Mouse (Mus musculus) right cerebral cortex, postnatal 25 days (tissue): ENCODE measurements at regions not wholly inside any gene's neighbourhood (a gene's known extent, or its start where the extent isn't known, plus 50 kb on each side); places are given as distances from the start of the nearest gene placed in this dataset.
A peak's percentile ranks its signal among the peaks of the same experiment; 100 is the strongest.

Experiments used
- DNase-seq: peaks from one replicate; pipeline ENCODE4 v3.0.0; 2022

- DNase-seq, result no peak
Observed at GRCm38 (mm10) chr10:17382990-17383389, 340.0 kb upstream of the Cited2 start.

GRCm38 (mm10) chr10:17385181-17385580, 337.8 kb upstream of the Cited2 start:
- no peak for DNase-seq

- no peak for DNase-seq
Observed at GRCm38 (mm10) chr10:17387296-17387695, 335.7 kb upstream of the Cited2 start.

DNA sequence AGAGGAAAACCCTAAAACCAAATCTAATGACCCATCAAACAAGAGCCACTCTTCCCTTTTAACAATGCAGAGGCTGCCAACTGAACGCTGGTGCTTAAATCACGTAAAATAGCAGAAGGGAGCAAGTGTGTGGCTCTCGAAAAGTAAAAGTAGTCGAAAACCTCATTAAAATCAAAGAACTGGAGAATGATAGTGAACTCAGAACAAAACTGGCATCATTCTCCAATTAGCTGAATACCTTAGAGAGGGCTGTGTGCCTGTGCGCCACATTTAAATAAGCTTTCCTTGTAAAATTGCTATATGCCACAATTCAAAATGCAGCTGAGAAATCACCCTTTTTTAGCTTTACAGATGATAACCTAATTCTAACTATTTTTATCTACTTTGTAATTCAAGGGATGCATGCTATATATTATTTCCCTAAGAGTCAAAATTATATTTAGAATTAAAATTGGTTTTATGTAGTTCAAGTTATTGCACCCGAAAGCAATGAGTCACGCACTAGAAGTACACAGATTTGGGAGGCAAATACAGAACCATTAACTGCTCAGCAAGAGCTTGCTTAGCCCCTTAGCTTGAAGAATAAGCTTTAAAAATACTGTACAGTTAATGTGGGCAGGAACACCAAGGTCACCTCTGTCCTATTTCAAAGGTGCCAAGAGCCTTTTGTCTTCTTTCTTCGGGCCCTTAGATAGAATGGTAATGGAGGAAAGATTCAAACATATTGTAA, 327.4 kb upstream of the Cited2 start:
- no peak for DNase-seq

DNA sequence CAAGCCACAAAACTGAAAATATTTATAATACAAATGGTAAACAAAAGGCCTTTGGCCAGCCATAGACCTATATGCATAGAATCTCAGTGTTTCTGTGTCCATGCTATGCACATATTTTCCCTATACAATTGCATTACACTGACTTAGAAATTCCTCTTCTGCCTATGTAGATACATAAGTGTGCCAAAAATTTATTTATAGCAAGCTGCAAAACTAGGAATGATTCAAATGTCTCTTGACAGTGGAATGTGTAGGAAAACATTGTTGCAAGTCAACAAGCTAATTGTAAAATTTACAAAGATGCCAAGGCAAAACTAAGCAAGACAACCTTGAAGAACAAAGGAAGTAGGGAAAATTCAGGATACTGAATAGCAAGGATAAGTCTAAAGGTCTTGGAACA, 319.1 kb upstream of the Cited2 start:
- DNase-seq, result no peak

GRCm38 (mm10) chr10:17407854-17408606, 315.0 kb upstream of the Cited2 start:
- DNase-seq, result no peak

DNA sequence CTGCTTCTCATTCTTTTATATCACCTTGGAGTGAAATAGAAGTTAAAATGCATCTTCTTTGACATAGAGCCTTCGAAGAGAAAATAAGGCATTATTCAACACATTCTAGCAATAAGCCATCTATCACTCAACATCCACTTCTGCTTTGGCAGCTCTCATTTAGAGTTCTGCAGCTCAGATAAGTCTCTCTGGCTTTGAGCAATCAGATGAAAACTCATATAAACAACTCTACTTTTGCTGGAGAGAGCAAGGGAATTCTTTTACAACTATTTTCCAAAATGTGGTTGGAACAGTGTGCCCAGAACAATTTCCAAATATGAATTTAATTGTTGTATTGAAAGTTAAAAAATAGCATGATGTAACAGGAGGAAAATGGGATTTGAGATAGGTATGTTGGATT, 314.2 kb upstream of the Cited2 start:
- DNase-seq, result no peak

DNA sequence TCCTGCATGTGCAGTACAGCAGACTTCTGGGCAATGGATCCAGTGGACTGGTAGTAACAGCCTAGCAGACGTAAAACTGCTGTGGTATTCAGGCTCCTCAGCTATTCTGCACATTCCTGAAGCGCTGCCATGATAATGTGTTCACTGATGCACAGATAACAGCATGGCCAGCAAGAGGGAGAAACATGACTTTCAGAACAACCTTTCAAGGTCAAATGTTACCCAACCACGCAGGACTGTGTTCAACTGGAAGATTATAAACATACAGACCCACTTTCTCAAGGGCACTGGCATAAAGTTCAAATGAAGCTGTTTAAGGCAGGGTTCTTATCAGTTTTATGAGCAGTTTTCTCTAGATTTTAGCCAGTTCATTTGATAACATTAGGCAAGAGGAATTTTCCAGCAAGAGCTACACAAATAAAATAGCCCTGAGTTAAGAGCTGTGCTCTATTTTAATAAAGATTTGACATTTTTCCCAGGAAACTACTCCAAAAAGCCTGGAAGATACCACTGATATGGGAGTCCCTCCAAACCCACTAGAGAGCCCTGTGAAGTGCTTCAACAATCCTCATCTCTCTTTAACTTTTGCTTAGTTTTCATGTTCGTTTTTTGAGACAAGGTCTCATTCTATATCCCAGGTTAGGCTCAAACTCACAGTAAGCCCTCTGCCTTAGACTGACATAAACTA, 311.6 kb upstream of the Cited2 start:
- no peak for DNase-seq

- DNase-seq, result no peak
Observed at GRCm38 (mm10) chr10:17415112-17415511, 307.9 kb upstream of the Cited2 start.

GRCm38 (mm10) chr10:17416121-17416520, 306.9 kb upstream of the Cited2 start:
- DNase-seq, result no peak

DNA sequence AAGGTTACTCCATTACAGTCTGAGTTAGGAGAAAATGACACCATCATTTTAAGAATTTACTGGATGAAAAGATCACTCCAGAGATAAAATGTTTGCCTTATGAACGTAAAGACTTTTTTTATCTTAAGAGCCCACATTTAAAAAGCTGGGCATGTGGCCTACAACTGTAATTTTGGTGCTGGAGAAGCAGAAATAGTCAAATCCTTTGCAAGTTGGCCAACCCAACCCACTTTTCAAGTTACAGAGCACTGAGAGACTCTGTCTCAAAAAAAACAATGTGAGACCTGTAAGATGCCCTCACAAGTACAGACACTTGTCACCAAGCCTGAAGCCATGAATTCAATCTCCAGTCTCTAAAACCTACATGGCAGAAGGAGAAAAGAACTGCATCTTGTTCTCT, 305.6 kb upstream of the Cited2 start:
- no peak for DNase-seq

DNA sequence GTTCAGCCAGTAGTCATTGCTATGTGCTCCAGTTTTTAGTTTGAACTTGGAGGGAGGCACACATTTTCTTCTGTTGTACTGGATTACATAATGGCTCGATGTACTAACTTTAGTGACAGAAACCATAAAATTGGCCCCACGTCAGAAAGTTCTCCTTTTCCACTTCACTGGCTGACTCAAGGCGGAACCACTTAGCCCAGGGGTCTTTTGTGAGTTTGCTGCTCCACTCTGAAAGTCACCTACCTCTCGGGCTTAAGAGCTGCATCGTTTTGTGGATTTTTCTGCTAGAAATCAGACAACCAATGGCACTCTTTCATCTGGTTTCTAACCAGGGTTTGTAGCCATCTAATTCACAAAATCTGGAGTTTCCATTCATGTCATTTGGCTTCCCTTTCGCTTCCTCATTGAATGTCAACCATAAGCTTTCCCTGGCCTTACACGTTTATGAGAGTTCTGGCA, 304.8 kb upstream of the Cited2 start:
- peak; percentile 7 for DNase-seq

GRCm38 (mm10) chr10:17423584-17424278, 299.3 kb upstream of the Cited2 start:
- DNase-seq, result no peak

GRCm38 (mm10) chr10:17426197-17426596, 296.8 kb upstream of the Cited2 start:
- no peak for DNase-seq

GRCm38 (mm10) chr10:17427316-17427715, 295.7 kb upstream of the Cited2 start:
- no peak for DNase-seq

DNA sequence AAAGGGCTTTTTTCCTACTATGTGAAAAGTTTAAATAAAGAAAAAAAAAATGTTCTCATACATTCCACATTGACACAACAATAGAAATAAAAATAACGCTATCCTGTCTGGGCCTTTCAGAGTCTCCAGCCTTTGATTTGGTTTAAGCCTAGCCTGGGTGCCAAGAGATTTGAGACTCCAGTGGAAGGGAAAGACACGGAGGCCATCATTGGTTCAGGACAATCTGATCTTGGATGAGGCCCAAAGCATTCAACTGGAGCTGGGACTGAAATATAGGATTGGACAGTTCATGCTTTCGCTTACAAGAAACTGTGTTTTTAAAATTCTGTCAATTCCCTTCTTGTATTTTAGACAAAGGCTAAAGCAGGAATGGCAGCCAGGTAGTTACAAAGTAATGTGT, 294.7 kb upstream of the Cited2 start:
- DNase-seq, result no peak

GRCm38 (mm10) chr10:17431068-17431467, 291.9 kb upstream of the Cited2 start:
- DNase-seq, result no peak

- DNase-seq, result no peak
Observed at GRCm38 (mm10) chr10:17434098-17434497, 288.9 kb upstream of the Cited2 start.

GRCm38 (mm10) chr10:17450240-17450639, 272.8 kb upstream of the Cited2 start:
- no peak for DNase-seq

DNA sequence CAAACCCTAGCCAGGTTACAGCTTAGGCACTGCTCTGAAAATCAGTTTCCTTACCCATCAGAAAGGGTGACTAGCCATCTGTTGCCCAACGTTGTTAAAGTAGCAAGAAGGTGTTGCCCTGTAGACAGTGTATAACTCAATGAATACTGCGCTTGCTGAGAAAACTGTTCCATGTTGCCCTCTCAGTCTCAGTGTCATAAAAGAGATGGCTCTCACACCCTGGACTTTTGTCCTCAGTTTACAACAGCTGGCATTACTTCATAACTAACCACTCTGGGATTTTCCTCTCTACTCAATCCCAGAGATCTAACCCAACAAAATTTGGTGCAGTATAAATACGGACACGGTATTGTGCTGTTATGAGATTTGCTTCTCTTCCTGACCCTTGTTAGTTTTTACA, 252.1 kb upstream of the Cited2 start:
- DNase-seq, result no peak

DNA sequence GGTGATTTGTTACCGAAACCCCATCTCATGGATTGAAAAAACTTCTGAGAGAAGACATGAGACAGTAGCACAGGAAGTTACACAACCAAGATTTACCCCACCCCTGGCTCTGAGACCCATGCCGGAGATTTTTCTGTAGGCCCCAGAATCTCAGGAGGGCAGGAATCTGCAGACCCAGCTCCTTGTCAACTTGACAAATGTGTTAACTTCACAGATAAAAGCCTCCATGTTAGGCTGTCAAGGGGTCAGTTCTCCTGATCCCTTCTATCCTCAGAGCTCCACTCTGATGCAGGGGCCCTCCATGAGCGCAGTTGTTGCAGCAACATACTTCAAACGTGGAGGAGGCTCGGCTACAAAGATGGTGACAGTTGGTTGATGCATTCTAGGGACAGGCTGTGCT, 250.5 kb upstream of the Cited2 start:
- no peak for DNase-seq

DNA sequence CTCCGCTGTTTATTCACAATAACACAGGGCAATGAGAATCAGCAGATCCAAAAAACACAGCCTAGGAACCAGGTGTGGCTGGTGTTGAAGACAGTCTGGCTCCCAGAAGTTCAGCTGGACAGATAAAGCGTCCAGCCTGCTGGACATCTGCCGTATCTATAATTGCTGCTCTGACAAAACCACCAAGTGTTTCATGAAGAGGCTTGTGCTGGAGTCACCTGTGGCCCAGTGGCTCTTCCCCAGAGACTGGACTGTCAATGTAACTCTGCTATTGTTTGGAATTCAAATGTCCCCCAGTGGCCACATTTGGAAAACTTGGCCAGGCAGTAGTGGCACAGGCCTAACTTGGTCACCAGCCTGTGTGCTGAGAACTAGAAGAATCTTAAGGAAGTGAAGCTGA, 247.0 kb upstream of the Cited2 start:
- DNase-seq, result no peak

- no peak for DNase-seq
Observed at GRCm38 (mm10) chr10:17476720-17477119, 246.3 kb upstream of the Cited2 start.
